Mouse (Mus musculus) midbrain, embryonic 14.5 days (tissue): ENCODE results near the gene Dusp6. TPM values are rescaled to one million over a fixed set of nuclear protein-coding genes. Genes with fewer than 3 reads are reported as not detected.
A peak's percentile ranks its signal among the peaks of the same experiment; 100 is the strongest.

Source experiments
- ATAC-seq: fragments of 200-750 bp; cut with Nextera tagmentation; 2 replicates; pipeline ENCODE4 v1.8.0; 2017; ENCODE audit warnings: moderate number of reproducible peaks, moderate library complexity; ENCODE audit not compliant: low FRiP score, low TSS enrichment
- DNase-seq: peaks from one replicate; pipeline ENCODE4 v3.0.0-alpha.2; 2015
- H3K27ac ChIP-seq: fragments of 300-500 bp; sonication (generic); replicated peaks from 2 replicates; pipeline ENCODE4 v1.5.1; 2014; ENCODE audit warnings: mild to moderate bottlenecking, low read depth, low read length, moderate library complexity
- H3K27me3 ChIP-seq: fragments of 300-500 bp; sonication (generic); 2 replicates; pipeline ENCODE4 v1.6.1; 2014; ENCODE audit warnings: low read length, control low read depth, mixed read lengths; ENCODE audit not compliant: control insufficient read depth, insufficient read depth
- H3K36me3 ChIP-seq: fragments of 300-500 bp; sonication (generic); 2 replicates; pipeline ENCODE4 v1.6.1; 2014; ENCODE audit warnings: low read length, control low read depth; ENCODE audit not compliant: control insufficient read depth, insufficient read depth
- H3K4me1 ChIP-seq: fragments of 300-500 bp; sonication (generic); 2 replicates; pipeline ENCODE4 v1.6.1; 2014; ENCODE audit warnings: mild to moderate bottlenecking, antibody characterized with exemption, low read length, control low read depth; ENCODE audit not compliant: control insufficient read depth, insufficient read depth
- H3K4me2 ChIP-seq: fragments of 300-500 bp; sonication (generic); 2 replicates; pipeline ENCODE4 v1.6.1; 2014; ENCODE audit warnings: mild to moderate bottlenecking, low read length, moderate library complexity
- H3K4me3 ChIP-seq: fragments of 300-500 bp; sonication (generic); replicated peaks from 2 replicates; pipeline ENCODE4 v1.5.1; 2014; ENCODE audit warnings: low read depth, low read length
- H3K9ac ChIP-seq: fragments of 300-500 bp; sonication (generic); replicated peaks from 2 replicates; pipeline ENCODE4 v1.6.1; 2014; ENCODE audit warnings: mild to moderate bottlenecking, low read length, moderate library complexity
- H3K9me3 ChIP-seq: fragments of 300-500 bp; sonication (generic); 2 replicates; pipeline ENCODE4 v1.6.1; 2016; ENCODE audit warnings: low read length, control low read depth, mixed read lengths; ENCODE audit not compliant: control insufficient read depth
- WGBS: fragments of 180-500 bp; shearing (Covaris S2); extraction: QIAGEN DNeasy Blood & Tissue Kit; methylation state at CpG from one replicate; pipeline ENCODE4 v1.1.7; 2014; 5-methylcytosine and 5-hydroxymethylcytosine counted together
- polyA plus RNA-seq: library from polyadenylated mRNA; unstranded; fragments of >200 nt; fragmentation: Nextera tagmentation; extraction: Ambion mirVana; gene quantifications from 2 replicates; pipeline ENCODE4 v1.2.1, GENCODE M21; 2014

Dusp6 gene
- polyA plus RNA-seq, 1 experiment from 2014 or later, result 25.4 TPM

GRCm38 (mm10) chr10:99229031-99229684 is 33.9 kb upstream of the Dusp6 start:
- WGBS, result 19% methylated on average over 16 of the region's 16 CpGs
- ATAC-seq (peak; percentile 31; the same call in 1 of the 2 replicates), DNase-seq (peak; percentile 20)
- Histone ChIP-seq H3K36me3 (no peaks in the 10 kb centered on the region), H3K4me3 (no peak overlapping the region), H3K9me3 (no peaks in the 10 kb centered on the region), H3K9ac (no peak overlapping the region), H3K27me3 (no peaks in the 10 kb centered on the region), H3K27ac (no peak overlapping the region), H3K4me2 (peak overlapping the region; percentile 35), H3K4me1 (peaks cover 7% of the 10 kb centered on the region; the same call in 1 of the 2 replicates)

- Histone ChIP-seq H3K27me3 (no peaks in the 10 kb centered on the region), H3K9ac (no peak overlapping the region), H3K36me3 (no peaks in the 10 kb centered on the region), H3K27ac (no peak overlapping the region), H3K4me3 (no peak overlapping the region), H3K4me1 (peaks cover 7% of the 10 kb centered on the region; the same call in 1 of the 2 replicates), H3K9me3 (no peaks in the 10 kb centered on the region), H3K4me2 (no peak overlapping the region)
- WGBS, result 85% methylated on average over 7 of the region's 7 CpGs
- ATAC-seq (no peak), DNase-seq (no peak)
Observed at GRCm38 (mm10) chr10:99232518-99233227, 30.4 kb upstream of the Dusp6 start.

GRCm38 (mm10) chr10:99234336-99234735 is 28.7 kb upstream of the Dusp6 start:
- 92% methylated on average over 8 of the region's 8 CpGs for WGBS

GRCm38 (mm10) chr10:99235081-99235480 is 27.9 kb upstream of the Dusp6 start:
- Histone ChIP-seq H3K4me3 (no peak overlapping the region), H3K27ac (no peak overlapping the region), H3K27me3 (no peaks in the 10 kb centered on the region), H3K9me3 (no peaks in the 10 kb centered on the region), H3K4me1 (no peaks in the 10 kb centered on the region), H3K36me3 (no peaks in the 10 kb centered on the region), H3K4me2 (no peak overlapping the region), H3K9ac (no peak overlapping the region)
- DNase-seq, result no peak
- ATAC-seq, result no peak
- WGBS, result 91% methylated on average over 9 of the region's 9 CpGs

More at GRCm38 (mm10) chr10:99234336-99234735, 28.7 kb upstream of the Dusp6 start:
- no peak overlapping the region for H3K4me3 ChIP-seq
- no peak overlapping the region for H3K4me2 ChIP-seq
- no peak for ATAC-seq
- no peaks in the 10 kb centered on the region for H3K36me3 ChIP-seq
- no peaks in the 10 kb centered on the region for H3K4me1 ChIP-seq
- H3K9ac ChIP-seq, result no peak overlapping the region
- no peaks in the 10 kb centered on the region for H3K9me3 ChIP-seq
- no peaks in the 10 kb centered on the region for H3K27me3 ChIP-seq
- no peak overlapping the region for H3K27ac ChIP-seq
- DNase-seq, result no peak

GRCm38 (mm10) chr10:99237205-99237832 is 25.7 kb upstream of the Dusp6 start:
- H3K36me3 ChIP-seq, result no peaks in the 10 kb centered on the region
- H3K27me3 ChIP-seq, result no peaks in the 10 kb centered on the region
- H3K4me2 ChIP-seq, result no peak overlapping the region
- ATAC-seq, result no peak
- H3K9me3 ChIP-seq, result no peaks in the 10 kb centered on the region
- 84% methylated on average over 11 of the region's 11 CpGs for WGBS
- H3K4me3 ChIP-seq, result no peak overlapping the region
- no peak for DNase-seq
- H3K9ac ChIP-seq, result no peak overlapping the region
- H3K27ac ChIP-seq, result no peak overlapping the region
- H3K4me1 ChIP-seq, result no peaks in the 10 kb centered on the region

GRCm38 (mm10) chr10:99238537-99238936 is 24.5 kb upstream of the Dusp6 start:
- 60% methylated on average over 11 of the region's 11 CpGs for WGBS

GRCm38 (mm10) chr10:99241284-99241828 is 21.7 kb upstream of the Dusp6 start:
- Histone ChIP-seq H3K27ac (no peak overlapping the region), H3K9ac (no peak overlapping the region), H3K9me3 (no peaks in the 10 kb centered on the region), H3K4me2 (no peak overlapping the region), H3K4me3 (no peak overlapping the region), H3K4me1 (no peaks in the 10 kb centered on the region), H3K36me3 (no peaks in the 10 kb centered on the region), H3K27me3 (no peaks in the 10 kb centered on the region)
- DNase-seq (no peak), ATAC-seq (no peak)
- 91% methylated on average over 7 of the region's 7 CpGs for WGBS

More at GRCm38 (mm10) chr10:99238537-99238936, 24.5 kb upstream of the Dusp6 start:
- no peak overlapping the region for H3K9ac ChIP-seq
- no peaks in the 10 kb centered on the region for H3K36me3 ChIP-seq
- no peak overlapping the region for H3K4me3 ChIP-seq
- DNase-seq (no peak), ATAC-seq (no peak)
- no peaks in the 10 kb centered on the region for H3K27me3 ChIP-seq
- H3K27ac ChIP-seq, result no peak overlapping the region
- H3K4me1 ChIP-seq, result no peaks in the 10 kb centered on the region
- H3K4me2 ChIP-seq, result no peak overlapping the region
- no peaks in the 10 kb centered on the region for H3K9me3 ChIP-seq

GRCm38 (mm10) chr10:99241829-99242711 is 21.0 kb upstream of the Dusp6 start:
- DNase-seq (no peak), ATAC-seq (no peak)
- Histone ChIP-seq H3K4me1 (no peaks in the 10 kb centered on the region), H3K4me3 (no peak overlapping the region), H3K27me3 (no peaks in the 10 kb centered on the region), H3K27ac (no peak overlapping the region), H3K9me3 (no peaks in the 10 kb centered on the region), H3K9ac (no peak overlapping the region), H3K4me2 (no peak overlapping the region), H3K36me3 (no peaks in the 10 kb centered on the region)
- WGBS, result 88% methylated on average over 16 of the region's 16 CpGs
